Mouse (Mus musculus) thymus, adult 2 months (tissue): ENCODE measurements around the gene Ick. TPM values are rescaled to one million over a fixed set of nuclear protein-coding genes. Genes with fewer than 3 reads are reported as not detected.
"Not testable (repeated sequence)": the region's sequence is repeated elsewhere in the genome, so short reads cannot be mapped to it uniquely, and the experiment has no call there.

Experiments
- DNase-seq: peaks from one replicate; pipeline ENCODE4 v3.0.0; 2021
- H3K27ac ChIP-seq: fragments of 200-500 bp; 2 replicates; pipeline ENCODE4 v1.5.1; 2012; ENCODE audit warnings: low read length, control low read depth; ENCODE audit not compliant: control insufficient read depth, insufficient read depth
- H3K27me3 ChIP-seq: fragments of 200-500 bp; 2 replicates; pipeline ENCODE4 v1.6.1; 2012; ENCODE audit warnings: mild to moderate bottlenecking, low read length, moderate library complexity, mixed read lengths; ENCODE audit not compliant: control insufficient read depth, insufficient read depth
- H3K36me3 ChIP-seq: fragments of 200-500 bp; 2 replicates; pipeline ENCODE4 v1.6.1; 2012; ENCODE audit warnings: mild to moderate bottlenecking, low read length, moderate library complexity; ENCODE audit not compliant: control insufficient read depth, insufficient read depth
- H3K4me1 ChIP-seq: fragments of 200-500 bp; replicated peaks from 2 replicates; pipeline ENCODE4 v1.6.1; 2012; ENCODE audit warnings: low read length; ENCODE audit not compliant: control insufficient read depth, insufficient read depth
- H3K4me3 ChIP-seq: fragments of 200-500 bp; 2 replicates; pipeline ENCODE4 v1.5.1; 2012; ENCODE audit warnings: mild to moderate bottlenecking, low read length, control low read depth, moderate library complexity; ENCODE audit not compliant: control insufficient read depth, insufficient read depth
- CTCF ChIP-seq: fragments of 200-500 bp; IDR thresholded peaks from 2 replicates; pipeline ENCODE4 v1.5.1; 2012; ENCODE audit warnings: mild to moderate bottlenecking, control low read depth, low read length, moderate library complexity, borderline replicate concordance; ENCODE audit not compliant: control insufficient read depth, poor library complexity, insufficient read depth; ENCODE audit errors: extremely low read depth
- POLR2A ChIP-seq: fragments of 200-500 bp; IDR thresholded peaks from 2 replicates; pipeline ENCODE4 v1.6.1; 2012; ENCODE audit warnings: mild to moderate bottlenecking, low read length, control low read depth, moderate library complexity; ENCODE audit not compliant: control insufficient read depth, poor library complexity, insufficient read depth; ENCODE audit errors: extremely low read depth
- WGBS: fragments of 180-500 bp; shearing (Covaris S2); methylation state at CpG from one replicate; pipeline ENCODE4 v1.1.7; 2018; 5-methylcytosine and 5-hydroxymethylcytosine counted together
- polyA plus RNA-seq: library from polyadenylated mRNA; depleted of rRNA; stranded (reverse); fragments of >200 nt; gene quantifications from 2 replicates; pipeline ENCODE4 v1.2.3, GENCODE M21; 2012; rRNA removed

Ick gene
- polyA plus RNA-seq, result 14.5 and 16.5 TPM in 2 replicates

DNA sequence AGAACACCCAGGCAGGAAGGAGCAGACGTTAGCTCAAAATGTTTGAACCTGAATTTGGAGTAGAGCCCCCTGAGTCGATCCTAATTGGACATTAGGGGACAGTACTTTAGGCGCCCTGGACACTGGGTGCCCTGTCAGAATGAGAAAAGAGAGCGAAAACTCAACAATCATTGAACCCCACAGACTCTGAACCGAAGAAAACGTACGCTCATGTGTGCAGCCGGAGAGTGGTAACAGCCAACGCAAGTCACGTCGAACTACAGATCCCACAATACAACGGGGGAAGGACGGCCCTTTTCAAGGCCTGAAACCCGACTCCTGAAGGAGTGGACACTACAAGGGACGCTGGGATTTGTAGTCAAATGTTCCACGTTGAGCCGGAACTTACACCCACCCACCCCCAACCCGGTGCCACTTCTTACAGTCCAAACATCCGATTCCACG, at the start of gene Ick, which contains the start of gene Fbxo9:
Ick (plus strand) TSS at position 397 of the 444 bp plus-strand sequence.
Fbxo9 (minus strand) TSS at position 270 of the 444 bp plus-strand sequence.
- peak; percentile 89 for DNase-seq
- Histone ChIP-seq H3K4me3 (peak within 1 kb of the TSS; percentile 61), H3K27me3 (no peaks in the 10 kb centered on the region), H3K27ac (peak within 1 kb of the TSS; percentile 84), H3K4me1 (no peaks in the 10 kb centered on the region; the same call in 1 of the 2 replicates), H3K36me3 (no peaks in the 10 kb centered on the region)
- under 1% methylated on average over 20 of the region's 20 CpGs for WGBS
- TF ChIP-seq POLR2A (no peak), CTCF (no peak)

DNA sequence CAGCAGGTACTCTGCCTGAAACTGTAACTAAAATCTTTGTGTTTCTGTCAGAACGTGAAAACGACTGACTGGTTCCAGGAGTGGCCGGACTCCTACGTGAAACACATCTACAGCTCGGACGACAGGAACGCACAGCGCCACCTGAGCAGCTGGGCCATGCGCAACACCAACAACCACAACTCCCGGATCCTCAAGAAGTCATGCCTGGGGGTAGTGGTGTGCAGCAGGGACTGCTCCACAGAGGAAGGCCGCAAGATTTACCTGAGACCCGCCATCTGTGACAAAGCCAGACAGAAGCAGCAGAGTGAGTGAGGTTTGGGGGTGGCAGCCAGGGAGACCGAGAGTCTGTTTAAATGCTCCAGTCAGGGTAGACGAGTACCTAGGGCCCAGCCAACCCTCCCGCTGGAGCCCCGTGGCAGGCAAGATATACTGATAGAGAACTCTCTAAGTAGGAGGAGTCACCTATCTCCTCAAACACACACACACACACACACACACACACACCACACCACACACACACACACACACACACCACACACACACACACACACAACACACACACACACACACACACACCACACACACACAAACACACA, 49.4 kb upstream of the Ick start:
- Histone ChIP-seq H3K27me3 (no peaks in the 10 kb centered on the region), H3K27ac (no peak overlapping the region), H3K36me3 (no peaks in the 10 kb centered on the region), H3K4me1 (no peaks in the 10 kb centered on the region), H3K4me3 (no peak overlapping the region)
- DNase-seq, result no peak
- TF ChIP-seq CTCF (no peak), POLR2A (no peak)
- 89% methylated on average over 16 of the region's 16 CpGs for WGBS

DNA sequence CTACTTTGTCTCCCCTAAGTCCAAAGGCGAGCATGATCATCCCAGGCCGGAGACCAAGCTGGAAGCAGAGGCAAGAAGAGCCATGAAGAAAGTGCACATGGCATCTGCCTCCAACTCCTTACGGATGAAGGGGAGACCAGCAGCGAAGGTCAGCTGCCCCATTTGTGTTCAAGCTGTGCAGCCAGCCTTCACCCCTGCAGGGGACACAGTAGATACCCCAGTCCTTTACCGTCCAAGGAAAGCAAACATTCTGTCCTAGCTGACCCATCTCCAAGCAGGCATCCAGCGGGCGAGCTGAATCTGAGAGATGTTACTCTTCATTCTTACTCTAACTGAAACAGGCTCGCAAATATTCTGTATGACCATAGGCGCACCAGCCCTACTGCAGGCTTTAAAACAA, 46.6 kb upstream of the Ick start:
- no peaks in the 10 kb centered on the region for H3K4me1 ChIP-seq
- no peaks in the 10 kb centered on the region for H3K36me3 ChIP-seq
- DNase-seq, result no peak
- H3K27ac ChIP-seq, result no peak overlapping the region
- WGBS, result 98% methylated on average over 9 of the region's 9 CpGs
- H3K27me3 ChIP-seq, result no peaks in the 10 kb centered on the region
- H3K4me3 ChIP-seq, result no peak overlapping the region
- no peak for TF ChIP-seq CTCF
- no peak for TF ChIP-seq POLR2A

DNA sequence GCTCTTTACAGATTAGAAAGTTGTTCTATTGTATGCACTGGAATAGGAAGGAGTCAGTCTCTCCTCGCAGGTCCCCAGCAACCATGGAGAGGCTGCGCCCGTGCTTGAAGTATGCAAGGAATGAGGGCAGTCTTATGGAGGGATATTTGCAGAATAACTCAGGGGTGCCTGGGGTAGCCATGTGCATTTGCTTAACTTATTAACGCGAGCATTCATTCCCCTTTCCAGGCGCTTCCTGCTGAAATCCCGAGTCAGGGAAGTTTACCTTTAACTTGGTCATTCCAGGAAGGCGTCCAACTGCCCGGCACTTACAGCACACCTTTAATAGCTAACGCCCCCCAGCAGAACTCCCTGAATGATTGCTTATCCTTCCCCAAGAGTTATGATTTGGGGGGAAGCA, 44.9 kb upstream of the Ick start:
- Histone ChIP-seq H3K36me3 (no peaks in the 10 kb centered on the region), H3K4me3 (no peak overlapping the region), H3K27me3 (no peaks in the 10 kb centered on the region), H3K27ac (no peak overlapping the region), H3K4me1 (no peaks in the 10 kb centered on the region)
- WGBS, result 94% methylated on average over 10 of the region's 10 CpGs
- TF ChIP-seq POLR2A (no peak), CTCF (no peak)
- no peak for DNase-seq

DNA sequence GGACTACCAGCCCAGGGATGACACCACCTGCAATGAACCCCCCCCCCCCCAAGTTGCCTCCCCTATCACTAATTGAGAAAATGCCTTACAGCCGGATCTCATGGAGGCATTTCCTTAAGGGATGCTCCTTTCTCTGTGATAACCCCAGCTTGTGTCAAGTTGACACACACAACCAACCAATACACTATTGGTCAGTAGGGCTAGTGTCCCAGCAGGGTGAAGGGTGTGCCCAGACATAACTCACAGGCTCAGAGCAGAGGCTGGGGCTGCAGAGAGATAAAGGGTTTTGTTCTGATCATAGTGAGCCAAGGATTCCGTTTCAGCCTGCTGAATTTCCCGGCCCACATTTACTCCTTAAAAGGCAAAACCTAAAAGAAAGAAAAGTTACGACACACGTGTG, 38.5 kb upstream of the Ick start:
- no peak overlapping the region for H3K27ac ChIP-seq
- H3K4me3 ChIP-seq, result no peak overlapping the region
- no peaks in the 10 kb centered on the region for H3K27me3 ChIP-seq
- no peak for TF ChIP-seq POLR2A
- no peak for TF ChIP-seq CTCF
- peaks cover 4% of the 10 kb centered on the region; the same call in 1 of the 2 replicates for H3K4me1 ChIP-seq
- 38% methylated on average over 5 of the region's 5 CpGs for WGBS
- DNase-seq, result no peak
- no peaks in the 10 kb centered on the region for H3K36me3 ChIP-seq

DNA sequence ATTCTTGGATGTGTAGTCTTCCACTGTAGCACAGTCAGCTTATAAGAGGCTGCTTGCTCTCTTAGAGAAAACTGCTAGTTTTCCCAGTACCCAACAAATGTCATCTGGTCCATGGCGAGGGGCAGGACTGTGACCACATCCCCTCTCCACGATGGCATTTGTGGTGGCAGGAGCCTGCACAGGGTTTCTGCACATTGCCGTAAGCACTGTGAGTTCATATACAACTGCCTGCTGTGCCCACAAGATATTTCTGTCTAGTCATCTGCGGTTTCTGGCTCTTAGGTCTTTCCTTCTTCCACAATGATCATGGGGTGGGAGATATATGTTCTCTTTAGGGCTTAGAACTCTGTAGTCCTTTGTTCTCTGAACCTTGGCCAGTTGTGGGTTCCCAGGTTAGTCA, 37.4 kb upstream of the Ick start:
- Histone ChIP-seq H3K4me1 (peaks cover 4% of the 10 kb centered on the region; the same call in 1 of the 2 replicates), H3K4me3 (no peak overlapping the region), H3K36me3 (no peaks in the 10 kb centered on the region), H3K27ac (no peak overlapping the region), H3K27me3 (no peaks in the 10 kb centered on the region)
- DNase-seq, result no peak
- 25% methylated on average over 4 of the region's 4 CpGs for WGBS
- no peak for TF ChIP-seq POLR2A
- no peak for TF ChIP-seq CTCF

DNA sequence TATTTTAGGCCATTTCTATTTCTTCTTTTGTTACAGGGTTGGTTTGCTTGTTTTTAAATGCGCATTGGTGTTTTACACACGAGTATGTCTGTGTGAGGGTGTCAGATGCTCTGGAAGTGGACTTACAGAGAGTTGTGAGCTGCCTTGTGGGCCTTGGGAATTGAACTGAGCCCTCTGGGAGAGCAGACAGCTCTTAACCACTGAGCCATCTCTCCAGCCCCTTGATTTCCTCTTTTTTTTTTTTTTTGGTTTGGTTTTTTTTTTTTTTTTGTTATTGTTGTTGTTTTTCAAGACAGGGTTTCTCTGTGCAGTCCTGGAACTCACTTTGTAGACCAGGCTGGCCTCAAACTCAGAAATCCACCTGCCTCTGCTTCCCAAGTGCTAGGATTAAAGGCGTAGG, 35.7 kb upstream of the Ick start:
- H3K27me3 ChIP-seq, H3K4me3 ChIP-seq, H3K27ac ChIP-seq, H3K36me3 ChIP-seq, DNase-seq, H3K4me1 ChIP-seq: not testable (repeated sequence)
- WGBS, result 67% methylated on average over 3 of the region's 3 CpGs
